Mouse (Mus musculus) ovary, postnatal 14 days (tissue): ENCODE data around the gene B630019K06Rik.
A peak's percentile ranks its signal among the peaks of the same experiment; 100 is the strongest.
"Not testable (repeated sequence)": the region's sequence is repeated elsewhere in the genome, so short reads cannot be mapped to it uniquely, and the experiment has no call there.

ENCODE experiments used
- DNase-seq: peaks from one replicate; pipeline ENCODE4 v3.0.0; 2022; ENCODE audit warnings: low spot score

Gene B630019K06Rik

DNA sequence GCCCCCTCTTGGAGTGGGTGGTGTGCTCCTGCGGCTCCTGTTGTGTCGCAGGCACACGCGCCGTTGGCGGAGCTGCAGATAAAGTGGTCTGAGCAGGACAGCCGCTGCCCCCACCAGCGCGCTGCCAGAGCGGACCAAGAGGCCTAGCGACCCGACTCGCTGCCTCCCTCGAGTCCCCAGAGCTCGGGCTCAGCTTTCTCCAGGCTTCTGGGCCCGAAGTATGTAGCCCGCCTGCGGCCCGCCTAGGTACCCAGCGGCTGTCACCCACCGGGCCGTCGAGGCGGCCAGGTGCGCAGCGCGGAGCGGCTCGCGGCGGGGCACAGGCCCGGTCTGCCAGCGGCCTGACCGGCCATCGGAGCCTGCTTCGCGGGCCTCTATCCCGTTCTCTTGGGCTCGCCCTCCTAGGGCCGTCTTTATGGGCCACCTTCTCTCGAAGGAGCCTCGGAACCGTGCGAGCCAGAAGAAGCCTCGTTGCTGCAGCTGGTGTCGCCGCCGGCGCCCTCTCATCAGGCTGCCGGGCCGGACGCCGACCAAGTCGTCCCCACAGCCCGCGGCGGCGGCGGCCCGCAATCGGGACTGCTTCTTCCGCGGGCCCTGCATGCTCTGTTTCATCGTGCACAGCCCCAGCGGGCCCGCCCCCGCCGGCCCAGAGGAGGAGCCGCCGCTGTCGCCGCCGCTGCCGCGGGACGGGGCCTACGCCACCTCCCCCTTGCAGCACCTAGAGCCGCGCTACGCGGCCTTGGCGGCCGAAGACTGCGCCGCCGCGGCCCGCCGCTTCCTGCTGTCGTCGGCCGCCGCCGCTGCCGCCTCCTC is at the start of gene B630019K06Rik:
Gene B630019K06Rik, plus strand, starts transcription at position 40 of the 813 bp plus-strand sequence.
- DNase-seq = peak; percentile 46

DNA sequence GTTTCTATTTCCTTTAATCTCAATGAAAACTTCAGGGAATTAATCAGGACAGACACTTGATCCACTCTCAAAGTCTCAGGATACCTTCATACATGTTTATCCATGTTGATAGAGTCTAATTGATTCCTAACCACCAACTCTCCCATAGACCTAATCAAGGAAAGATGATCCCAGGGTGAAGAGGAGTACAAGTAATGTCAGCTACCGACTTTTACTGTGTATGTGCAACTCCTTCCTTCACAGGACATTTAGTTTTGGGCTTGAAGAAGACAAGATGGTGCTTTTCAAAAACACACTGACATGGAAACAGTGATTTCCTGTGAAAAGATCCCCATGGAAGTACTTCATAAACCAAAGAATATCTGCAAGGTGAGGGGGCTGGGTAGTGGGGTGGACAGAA is 48.5 kb upstream of the B630019K06Rik start, which contains the start of gene Gm6592:
Gene Gm6592, plus strand, starts transcription at position 301 of the 400 bp plus-strand sequence.
- no peak for DNase-seq

DNA sequence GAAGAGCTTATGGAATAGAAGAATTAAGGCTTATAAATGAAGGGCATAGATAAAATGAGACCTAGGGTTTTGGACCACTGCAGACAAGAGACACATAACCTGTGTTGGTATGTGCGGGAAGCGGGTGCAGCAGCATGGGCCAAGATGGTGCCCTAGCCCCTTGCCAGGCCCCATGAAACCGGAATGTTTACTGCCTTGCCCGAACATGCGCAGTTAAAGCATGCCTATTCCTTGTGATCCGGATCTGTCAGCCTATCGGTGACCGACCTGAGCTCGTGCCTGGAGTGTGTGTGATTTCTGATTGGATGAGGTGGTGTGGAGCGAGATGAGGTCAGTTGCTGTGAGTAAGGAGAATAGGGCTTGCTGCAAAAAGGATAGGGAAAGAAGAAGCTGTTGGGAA is 39.7 kb upstream of the B630019K06Rik start:
- no peak for DNase-seq

DNA sequence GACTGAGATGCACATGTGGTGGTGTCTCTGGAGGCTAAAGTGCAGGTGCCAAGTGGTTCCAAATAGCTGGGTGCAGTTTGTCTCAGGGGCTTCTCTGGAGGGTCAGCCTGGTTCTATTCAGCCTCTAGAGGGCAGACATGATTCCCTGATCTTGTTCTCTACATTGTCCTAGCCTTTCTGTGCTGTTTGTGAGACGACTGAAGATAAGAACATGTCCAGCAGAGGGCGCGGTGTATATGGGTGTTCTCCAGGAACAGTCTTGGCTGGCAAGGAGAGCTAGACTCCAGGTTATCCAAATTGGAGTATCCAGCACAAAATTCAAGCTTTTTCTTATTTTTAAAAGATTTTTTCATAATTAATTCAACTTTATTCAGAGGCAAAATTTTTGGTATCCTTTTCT is 27.9 kb upstream of the B630019K06Rik start:
- peak; percentile 55 for DNase-seq

DNA sequence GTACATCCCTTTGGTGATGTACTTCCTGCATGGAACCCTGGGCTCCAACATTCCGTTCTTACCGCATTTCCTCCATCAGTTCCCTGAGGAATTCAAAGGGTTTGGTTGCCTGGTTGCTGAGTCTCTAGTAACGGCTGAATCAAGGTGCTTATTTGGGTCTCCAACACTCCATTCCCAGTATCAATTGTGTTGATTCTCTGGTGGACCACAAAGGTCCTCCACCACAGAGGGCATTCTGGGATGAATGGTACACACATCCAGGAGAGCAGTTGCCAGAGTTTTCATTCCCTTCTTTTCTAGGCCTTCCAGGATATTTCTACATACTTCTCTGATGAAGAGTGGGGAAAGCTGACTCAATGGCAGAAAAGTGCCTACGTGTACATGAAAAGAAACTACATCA is 18.2 kb upstream of the B630019K06Rik start, which contains the start of gene Gm5751:
Gene Gm5751, plus strand, starts transcription at position 301 of the 400 bp plus-strand sequence.
- DNase-seq = not testable (repeated sequence)

DNA sequence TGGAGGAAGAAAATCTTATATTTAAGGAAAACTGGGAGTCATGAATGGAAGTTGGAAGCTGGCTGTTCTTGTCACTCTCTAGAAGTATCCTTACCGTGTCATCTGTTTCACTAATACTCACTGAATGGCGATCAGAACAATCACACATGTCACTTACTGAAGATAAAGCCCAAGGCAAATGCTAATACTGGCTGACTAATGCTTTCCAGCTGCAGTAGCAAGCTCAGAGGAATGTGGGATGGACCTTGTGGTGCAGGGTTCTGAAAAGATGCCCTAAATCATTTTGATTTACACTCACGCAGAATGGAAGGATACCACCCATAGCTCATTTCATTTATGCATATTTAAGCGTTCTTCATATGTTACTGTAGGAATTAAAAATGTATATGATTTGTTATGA is 7.8 kb upstream of the B630019K06Rik start:
- no peak for DNase-seq

DNA sequence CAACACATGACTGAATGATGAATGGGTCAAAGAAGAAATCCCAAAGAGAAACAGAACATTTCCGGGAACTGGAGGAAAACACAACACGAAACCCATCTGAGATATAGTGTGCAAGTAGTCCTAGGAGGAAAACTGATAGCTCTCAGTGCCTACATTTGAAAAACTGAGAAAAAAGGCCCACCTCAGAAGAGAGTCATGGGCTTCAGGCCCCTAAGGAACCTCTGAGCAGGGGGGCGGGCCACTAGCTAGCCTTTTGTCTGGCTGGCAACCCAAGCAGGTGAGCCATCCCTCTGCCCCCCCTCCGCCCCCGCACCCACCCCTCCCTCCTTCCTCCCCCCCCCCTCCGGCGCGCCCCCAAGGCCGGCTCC is 223 bp upstream of the B630019K06Rik start:
- no peak for DNase-seq

DNA sequence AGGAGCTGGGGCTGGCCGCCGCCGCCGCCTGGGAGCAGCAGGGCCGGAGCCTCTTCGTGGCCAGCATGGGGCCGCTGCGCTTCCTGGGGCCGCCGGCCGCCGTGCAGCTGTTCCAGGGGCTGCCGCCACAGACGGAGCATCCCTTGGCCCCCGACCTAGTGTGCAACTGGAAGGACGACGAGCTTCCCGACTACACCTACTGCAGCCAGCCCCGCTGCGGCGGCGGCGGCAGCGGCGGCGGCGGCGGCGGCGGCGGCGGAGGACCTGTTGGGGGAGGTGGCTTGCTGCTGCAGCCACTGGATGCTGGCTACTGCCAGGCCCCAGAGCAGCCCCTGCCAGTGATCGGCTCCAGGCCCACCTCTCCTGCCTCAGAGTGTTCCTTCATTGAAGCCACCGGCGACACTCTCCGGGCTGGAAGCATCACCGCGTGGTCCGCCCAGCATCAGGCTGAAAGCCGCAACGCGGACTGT is 1.0 kb downstream of the B630019K06Rik start:
- DNase-seq = no peak

DNA sequence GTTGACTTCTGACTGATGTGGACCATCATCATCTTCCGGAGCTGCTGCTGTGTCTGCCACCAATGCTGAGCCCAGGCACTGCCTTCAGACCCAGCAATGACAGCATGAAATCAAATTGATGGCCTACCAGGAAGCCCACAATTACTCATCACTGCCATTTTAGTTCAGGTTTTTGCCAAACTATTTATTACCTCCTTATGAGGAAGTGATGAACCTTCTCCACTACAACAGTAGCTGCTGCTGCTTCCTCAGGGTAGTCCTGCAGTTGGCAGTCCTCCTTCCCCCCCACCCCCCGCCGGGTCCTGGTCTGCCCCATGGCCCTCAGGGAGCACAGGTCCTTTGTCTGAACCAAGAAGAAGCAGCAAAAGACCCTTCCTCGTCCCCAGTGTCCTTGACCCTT is 8.6 kb downstream of the B630019K06Rik start:
- no peak for DNase-seq

DNA sequence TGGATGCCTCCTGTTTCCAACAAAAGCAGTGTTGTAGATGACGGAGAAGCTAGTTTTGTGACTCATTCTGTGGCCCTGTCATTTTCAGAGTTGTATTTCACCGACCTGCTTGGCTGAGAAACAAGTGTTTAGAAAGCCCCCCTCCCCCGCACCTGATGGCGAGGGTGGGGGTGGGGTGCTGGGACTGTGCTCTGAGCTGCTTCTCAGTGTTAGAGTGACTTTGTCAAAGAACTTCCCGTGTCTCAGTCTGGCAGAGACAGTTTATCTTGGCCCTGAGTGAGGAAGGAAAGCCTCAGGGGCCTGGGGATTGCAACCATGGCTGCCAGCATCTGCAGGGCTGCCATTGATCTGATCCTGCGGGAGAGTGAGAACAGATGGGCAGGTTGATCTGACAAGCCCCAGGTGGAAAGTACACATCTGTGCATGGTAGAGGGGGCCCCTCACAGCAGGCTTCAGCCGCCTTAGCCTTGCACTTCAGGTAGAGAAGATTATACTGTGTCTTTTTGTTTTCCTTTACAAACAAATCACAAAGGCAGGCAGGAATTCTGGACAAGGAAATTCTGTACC is 9.8 kb downstream of the B630019K06Rik start:
- DNase-seq = no peak

DNA sequence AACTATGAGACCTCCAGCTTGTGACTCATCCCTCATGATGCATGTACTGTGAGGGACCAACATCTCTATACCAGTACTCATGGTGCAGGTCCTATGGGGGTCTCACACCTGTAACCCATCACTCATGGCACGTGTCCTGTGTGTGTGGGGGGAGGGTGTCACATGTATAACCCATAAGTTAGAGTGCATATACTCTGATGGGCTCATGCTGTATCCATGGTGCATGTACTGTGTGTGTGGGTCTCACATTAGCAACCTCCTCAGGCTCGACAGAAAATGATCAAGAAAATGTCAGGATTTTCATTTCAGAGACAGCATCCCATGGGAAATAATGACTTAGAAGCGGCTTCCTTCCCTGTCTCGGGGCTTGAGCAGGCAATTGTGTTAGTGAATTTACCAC is 28.9 kb downstream of the B630019K06Rik start:
- no peak for DNase-seq

DNA sequence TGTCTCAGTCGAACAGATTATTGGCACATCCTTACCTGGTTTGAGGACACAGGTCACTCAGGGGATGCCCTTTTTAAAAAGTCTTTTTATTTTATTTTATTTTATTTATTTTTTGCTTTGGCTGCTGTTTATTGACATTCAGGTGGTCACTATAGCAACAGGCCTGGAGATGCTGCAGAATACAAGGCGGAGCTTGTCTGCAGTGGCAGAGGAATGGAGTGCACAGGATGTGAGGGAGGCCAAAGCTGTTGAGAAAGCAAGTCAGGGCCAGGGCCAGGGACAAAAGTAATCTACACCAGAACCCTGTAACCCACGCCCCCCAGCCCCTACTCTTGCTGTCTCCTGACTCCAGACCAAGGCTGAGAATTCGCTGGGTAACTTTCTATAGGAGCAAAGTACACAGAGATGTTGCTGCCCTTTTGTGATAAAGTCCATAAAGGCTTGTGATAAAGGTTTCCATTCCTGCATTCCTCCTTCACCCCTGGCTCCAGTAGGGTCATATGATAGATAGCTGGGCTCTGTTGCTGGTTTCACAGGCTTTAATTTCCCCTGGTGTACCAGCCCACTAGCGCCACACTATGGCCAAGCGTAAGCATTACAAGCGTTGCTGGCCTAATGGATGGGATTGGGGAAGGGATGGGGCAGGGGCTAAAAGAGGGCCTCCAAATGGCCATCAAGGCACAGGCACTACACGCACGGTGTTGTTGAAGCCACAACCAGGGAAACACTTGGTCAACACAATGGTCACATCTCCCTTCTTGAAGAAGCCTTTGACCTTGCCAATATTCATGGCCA is 29.8 kb downstream of the B630019K06Rik start:
- DNase-seq = no peak

DNA sequence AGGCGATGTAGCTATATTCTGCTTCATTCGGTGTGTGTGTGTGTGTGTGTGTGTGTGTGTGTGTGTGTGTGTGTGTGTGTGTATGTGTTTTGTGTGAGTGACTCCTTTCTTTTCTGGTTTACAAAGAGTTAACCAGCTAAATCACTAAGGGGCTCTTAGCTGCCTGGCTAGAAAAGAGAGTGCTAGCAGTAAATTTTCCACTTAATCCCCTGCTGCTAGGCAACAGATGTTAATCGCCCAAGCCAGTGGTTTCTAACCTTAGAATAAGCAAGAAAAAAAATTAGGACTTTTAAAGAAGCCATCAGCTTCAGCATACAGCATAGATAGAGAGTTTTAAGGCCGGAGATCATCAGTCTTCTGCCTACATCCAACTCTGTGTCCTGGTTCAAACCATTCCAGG is 35.1 kb downstream of the B630019K06Rik start:
- DNase-seq = no peak

DNA sequence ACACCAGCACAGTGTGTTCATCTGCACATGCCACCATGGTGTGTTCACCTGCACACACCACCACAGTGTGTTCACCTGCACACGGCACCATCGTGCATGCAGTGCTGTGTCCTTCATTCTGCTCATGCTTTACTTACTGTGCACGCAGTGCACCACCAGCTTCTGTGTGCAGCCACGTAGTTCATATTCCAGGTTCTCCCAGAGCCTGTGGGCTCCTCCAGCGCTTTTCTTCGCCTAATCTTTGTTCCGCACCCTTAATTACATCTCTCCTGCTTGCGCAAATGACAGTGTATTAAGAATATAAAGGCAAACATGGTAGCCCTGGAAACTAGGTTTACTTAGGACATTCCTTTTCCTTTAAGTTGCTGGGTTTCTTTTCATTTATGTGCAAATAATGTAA is 51.9 kb downstream of the B630019K06Rik start:
- no peak for DNase-seq
